Mouse (Mus musculus): ENCODE data around the gene Tmem119. TPM values are rescaled to one million over a fixed set of nuclear protein-coding genes. Genes with fewer than 3 reads are reported as not detected.

Gene Tmem119
- total and polyA plus RNA-seq, 3 experiments = 0.13 TPM; not detected in 2

DNA sequence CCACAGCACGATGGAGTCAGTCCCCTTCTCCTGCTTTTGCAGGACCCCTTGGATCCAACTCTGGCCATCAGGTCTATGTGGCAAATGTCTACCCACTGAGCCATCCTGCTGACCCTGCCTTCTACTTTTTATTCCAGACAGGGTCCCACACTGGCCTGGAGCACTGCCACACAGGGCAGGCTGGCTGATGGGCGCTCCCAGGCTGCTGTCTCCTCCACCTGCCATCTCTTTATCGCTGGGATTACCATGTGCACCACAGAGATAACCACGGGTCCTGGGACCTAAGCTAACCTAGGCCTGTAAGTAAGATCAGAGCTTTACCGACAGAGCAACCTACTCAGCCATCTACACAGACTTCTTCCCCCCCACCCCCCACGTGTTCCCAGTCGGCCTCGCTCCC is 46.3 kb upstream of the Tmem119 start:
- no peaks in the 10 kb centered on the region for H3K27me3 ChIP-seq (ENCODE audit: control insufficient read depth in 1 of 2, insufficient read depth in 2 of 2, low read length in 2 of 2)
- no peaks in the 10 kb centered on the region for H3K9me3 ChIP-seq (replicated peaks; ENCODE audit: insufficient read depth, low read length)
- H3K9ac ChIP-seq (ENCODE audit: control insufficient read depth, low read depth, low read length, poor library complexity, severe bottlenecking) = no peak overlapping the region
- peak; percentile 47 for DNase-seq (ENCODE audit: low read depth, low spot score)
- H3K27ac ChIP-seq (ENCODE audit: control insufficient read depth, low read depth, low read length) = no peak overlapping the region
- no peaks in the 10 kb centered on the region for H3K79me2 ChIP-seq (ENCODE audit: control insufficient read depth, insufficient read depth, low read length, poor library complexity)
- no peak for TF ChIP-seq TBP (IDR thresholded peaks at IDR 0.05; ENCODE audit: low read depth, low read length)
- no peak for TF ChIP-seq MYC (IDR thresholded peaks at IDR 0.05; ENCODE audit: low read depth, low read length)
- TF ChIP-seq ZNF384 (IDR thresholded peaks at IDR 0.05; ENCODE audit: low read depth, low read length) = no peak
- no peak for TF ChIP-seq GABPA (IDR thresholded peaks at IDR 0.05; ENCODE audit: low read depth, low read length)
- TF ChIP-seq TCF12 (IDR thresholded peaks at IDR 0.05; ENCODE audit: low read depth, low read length) = peak; percentile 77
- peak; percentile 23; the same call in 1 of the 2 replicates for TF ChIP-seq MAX (IDR thresholded peaks at IDR 0.05; ENCODE audit: low read length)
- peak; percentile 50 for TF ChIP-seq GATA1 (IDR thresholded peaks at IDR 0.05; ENCODE audit: low read depth, low read length)
- peak; percentile 51 for TF ChIP-seq TAL1 (IDR thresholded peaks at IDR 0.05; ENCODE audit: low read length)
- TF ChIP-seq SIN3A (IDR thresholded peaks at IDR 0.05; ENCODE audit: low read length) = no peak
- no peak for TF ChIP-seq CTCF (IDR thresholded peaks at IDR 0.05 in 2 of 3, conservative IDR thresholded peaks at IDR 0.05 in 1 of 3; ENCODE audit: control insufficient read depth in 1 of 3, insufficient read depth in 1 of 3, low read depth in 2 of 3, low read length in 3 of 3, poor library complexity in 1 of 3, severe bottlenecking in 1 of 3)
- peak; percentile 32 to 60; a peak in 3 of 4 replicates for TF ChIP-seq EP300 (IDR thresholded peaks at IDR 0.05; ENCODE audit: low read depth in 1 of 2, low read length in 2 of 2)
- 0 out of 2 replicates have a peak, but pooled peaks have one; percentile 14 for TF ChIP-seq ETS1 (IDR thresholded peaks at IDR 0.05; ENCODE audit: low read depth, low read length)
- no peak for TF ChIP-seq HCFC1 (IDR thresholded peaks at IDR 0.05; ENCODE audit: low read depth, low read length)
- no peak for TF ChIP-seq CHD1 (IDR thresholded peaks at IDR 0.05; ENCODE audit: low read depth, low read length)
- 0 out of 4 replicates have a peak, but pooled peaks cover 0 to 2% of the 10 kb centered on the region in 2 experiments for H3K4me1 ChIP-seq (ENCODE audit: control insufficient read depth in 1 of 2, insufficient read depth in 2 of 2, low read length in 2 of 2)
- peaks cover 0 to 1% of the 10 kb centered on the region in 2 experiments; a peak in 1 of 4 replicates for H3K36me3 ChIP-seq (ENCODE audit: control insufficient read depth in 1 of 2, insufficient read depth in 2 of 2, low read length in 2 of 2)
- no peak overlapping the region for H3K4me3 ChIP-seq (ENCODE audit: control insufficient read depth in 1 of 2, insufficient read depth in 1 of 2, low read depth in 2 of 2, low read length in 2 of 2)

DNA sequence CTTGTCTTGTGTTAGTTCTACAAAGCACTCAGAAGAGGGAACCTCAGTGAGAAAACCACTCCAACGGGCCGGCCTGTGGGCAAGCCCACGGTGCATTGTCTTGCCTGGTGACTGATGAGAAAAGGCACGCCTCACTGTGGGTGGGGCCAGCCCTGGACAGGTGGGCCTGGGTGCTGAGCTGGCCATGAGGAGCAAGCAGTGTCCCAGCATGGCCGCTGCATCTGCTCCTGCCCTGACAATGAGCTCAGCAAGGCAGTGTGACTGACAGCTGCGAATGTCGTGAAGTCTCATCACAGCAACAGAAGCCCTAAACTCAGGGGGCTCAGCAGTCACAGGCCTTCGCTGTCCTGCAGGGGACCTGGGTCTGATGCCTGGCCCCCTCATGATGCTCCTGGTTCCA is 45.3 kb upstream of the Tmem119 start:
- H3K4me1 ChIP-seq (ENCODE audit: control insufficient read depth in 1 of 2, insufficient read depth in 2 of 2, low read length in 2 of 2) = 0 out of 4 replicates have a peak, but pooled peaks cover 0 to 2% of the 10 kb centered on the region in 2 experiments
- no peaks in the 10 kb centered on the region for H3K9me3 ChIP-seq (replicated peaks; ENCODE audit: insufficient read depth, low read length)
- H3K4me3 ChIP-seq (ENCODE audit: control insufficient read depth in 1 of 2, insufficient read depth in 1 of 2, low read depth in 2 of 2, low read length in 2 of 2) = no peak overlapping the region
- H3K36me3 ChIP-seq (ENCODE audit: control insufficient read depth in 1 of 2, insufficient read depth in 2 of 2, low read length in 2 of 2) = peaks cover 0 to 1% of the 10 kb centered on the region in 2 experiments; a peak in 1 of 4 replicates
- DNase-seq (ENCODE audit: low read depth, low spot score) = no peak
- no peak overlapping the region for H3K9ac ChIP-seq (ENCODE audit: control insufficient read depth, low read depth, low read length, poor library complexity, severe bottlenecking)
- TF ChIP-seq EP300 (IDR thresholded peaks at IDR 0.05; ENCODE audit: low read depth in 1 of 2, low read length in 2 of 2) (no peak), POLR2A (IDR thresholded peaks at IDR 0.05; ENCODE audit: control insufficient read depth in 1 of 2, insufficient read depth in 1 of 2, low read depth in 1 of 2, low read length in 2 of 2, poor library complexity in 1 of 2) (no peak), ZC3H11A (IDR thresholded peaks at IDR 0.05; ENCODE audit: low read depth, low read length) (no peak), ZNF384 (IDR thresholded peaks at IDR 0.05; ENCODE audit: low read depth, low read length) (no peak), TCF12 (IDR thresholded peaks at IDR 0.05; ENCODE audit: low read depth, low read length) (no peak), TBP (IDR thresholded peaks at IDR 0.05; ENCODE audit: low read depth, low read length) (no peak)
- H3K27ac ChIP-seq (ENCODE audit: control insufficient read depth, low read depth, low read length) = no peak overlapping the region
- H3K27me3 ChIP-seq (ENCODE audit: control insufficient read depth in 1 of 2, insufficient read depth in 2 of 2, low read length in 2 of 2) = no peaks in the 10 kb centered on the region
- H3K79me2 ChIP-seq (ENCODE audit: control insufficient read depth, insufficient read depth, low read length, poor library complexity) = no peaks in the 10 kb centered on the region

Data from MEL (cell line).